Mouse (Mus musculus): ENCODE data around the gene Lyg2.

DNA sequence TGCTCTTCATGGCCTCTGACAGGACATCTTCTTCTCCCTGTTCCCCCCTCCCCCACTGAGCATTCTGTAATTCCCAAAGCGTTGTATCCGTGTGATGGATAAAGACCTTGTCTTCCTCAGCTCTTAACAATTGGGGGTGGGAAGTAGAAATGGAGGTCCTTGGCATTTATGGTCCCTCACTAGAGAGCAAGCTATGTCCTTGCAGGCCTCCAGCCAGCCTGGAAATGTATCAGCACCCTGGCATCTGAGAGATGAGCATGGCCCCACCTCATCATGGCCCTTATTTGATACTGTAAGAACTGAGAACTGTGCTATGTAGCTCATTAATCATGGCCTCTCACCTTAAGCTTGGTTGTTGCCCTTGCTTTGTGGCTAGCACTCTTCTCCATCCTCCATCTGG is 39.0 kb upstream of the Lyg2 start:
- TF ChIP-seq POLR2A (IDR thresholded peaks at IDR 0.05; ENCODE audit: low read depth, low read length) (no peak), CTCF (IDR thresholded peaks at IDR 0.05; ENCODE audit: extremely low read depth, insufficient read length, insufficient replicate concordance, low read depth, low read length) (no peak)

Data from small intestine, adult 2 months (tissue).